In the genomic region with DNA sequence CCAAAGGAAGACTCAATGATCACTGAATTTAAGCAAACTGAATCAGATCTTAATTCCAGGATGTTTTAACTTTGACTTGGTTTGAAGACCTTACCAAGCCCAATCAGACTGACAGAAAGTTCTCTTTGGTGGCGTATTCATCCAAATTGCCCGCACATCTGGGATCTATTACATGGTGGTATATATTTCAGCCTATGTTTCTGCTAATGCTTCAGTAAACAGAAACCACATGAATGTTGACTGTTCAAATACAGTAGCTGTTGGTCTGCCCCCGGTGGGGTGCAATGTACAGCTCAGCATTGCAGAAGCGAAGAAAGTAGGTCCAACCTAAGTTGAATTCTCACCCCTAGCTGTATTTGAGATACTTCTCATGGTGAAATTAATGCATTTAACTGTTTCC, we compare ENCODE assay signal across 14 mouse cellular contexts.
"Had no signal": no experiment of that assay in that cellular context is flagged by ENCODE, and none has a peak within 500 bp of the region (broad histone marks: within the 10 kb centered on the region; RNA-seq: fewer than 3 reads in every experiment).

No protein-coding gene starts in this region.

- H3K9ac ChIP-seq: kidney, embryonic 15.5 days; liver, embryonic 13.5 days; midbrain, embryonic 12.5 days; stomach, embryonic 15.5 days had no signal

- H3K9me3 ChIP-seq: kidney, embryonic 15.5 days; liver, embryonic 13.5 days; midbrain, embryonic 12.5 days; stomach, embryonic 15.5 days had no signal

- H3K4me1 ChIP-seq: kidney, embryonic 15.5 days; liver, embryonic 13.5 days; midbrain, embryonic 12.5 days; stomach, embryonic 15.5 days had no signal

- H3K4me3 ChIP-seq: kidney, embryonic 15.5 days; left cerebral cortex, adult 2 months; liver, embryonic 13.5 days; midbrain, embryonic 12.5 days; myocyte; stomach, embryonic 15.5 days had no signal

- ATAC-seq: midbrain, embryonic 16.5 days had no signal

- H3K27me3 ChIP-seq: kidney, embryonic 15.5 days; liver, embryonic 13.5 days; midbrain, embryonic 12.5 days; stomach, embryonic 15.5 days had no signal

- H3K36me3 ChIP-seq: kidney, embryonic 15.5 days; liver, embryonic 13.5 days; midbrain, embryonic 12.5 days; stomach, embryonic 15.5 days had no signal

- H3K4me2 ChIP-seq: kidney, embryonic 15.5 days; liver, embryonic 13.5 days; midbrain, embryonic 12.5 days; stomach, embryonic 15.5 days had no signal

- H3K27ac ChIP-seq: kidney, embryonic 15.5 days; left cerebral cortex, adult 2 months; liver, embryonic 13.5 days; macrophage; midbrain, embryonic 12.5 days; stomach, embryonic 15.5 days had no signal

- DNase-seq: kidney, postnatal 10 days; kidney, postnatal 36 days; layer of hippocampus, postnatal 36 days; liver, embryonic 13.5 days; lung, adult 2 months; lung, postnatal 14 days; thymus, postnatal 25 days had no signal
